In the genomic region with DNA sequence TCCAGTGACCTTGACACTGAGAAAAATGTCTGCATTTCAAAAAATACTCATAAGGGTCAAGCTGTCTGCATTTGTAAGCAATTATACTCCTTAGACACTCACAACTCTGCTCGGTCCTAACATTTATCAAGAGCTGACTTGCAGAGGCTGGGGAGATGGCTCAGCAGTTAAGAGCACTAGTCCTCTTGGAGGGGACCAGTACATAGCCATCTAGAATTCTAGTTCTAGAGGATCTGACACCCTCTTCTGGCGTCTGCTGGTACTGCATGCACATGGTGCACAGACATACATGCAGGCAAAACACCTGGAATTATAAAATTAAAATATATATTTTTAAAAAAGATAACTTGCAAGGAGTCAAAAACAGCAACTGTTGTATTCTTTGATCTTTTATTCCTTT, we compare ENCODE assay signal across 10 mouse cellular contexts. TPM values are rescaled to one million over a fixed set of nuclear protein-coding genes. Genes with fewer than 3 reads are reported as not detected.
DNase-seq lines count a peak whose midpoint lies in the region; ATAC-seq and TF ChIP-seq lines count a peak whose summit lies in the region.
"Had no signal": no experiment of that assay in that cellular context is flagged by ENCODE, and none has a peak within 500 bp of the region (broad histone marks: within the 10 kb centered on the region; RNA-seq: fewer than 3 reads in every experiment).

No protein-coding gene starts in this region.

- peak; percentile 57 for DNase-seq in cerebellum, adult 11 months
- DNase-seq in cerebellum, adult 8-10 months: no peak
- no peak for DNase-seq in left cerebral cortex, adult 2 months (ENCODE audit: extremely low spot score in 1 of 2, low spot score in 2 of 2)
- no peak for DNase-seq in left cerebral cortex, adult 11 months (ENCODE audit: low spot score)
- DNase-seq in R1 (ENCODE audit: low read depth, low spot score): peak; percentile 81
- no peak for DNase-seq in liver, embryonic 14.5 days (ENCODE audit: low read depth in 3 of 3, low spot score in 3 of 3)
- no peak for DNase-seq in Muller cell, postnatal 12 days (ENCODE audit: inconsistent ontology term)
- DNase-seq in urinary bladder, postnatal 10 days (ENCODE audit: low spot score): no peak

- H3K27me3 ChIP-seq in liver, embryonic 14.5 days (ENCODE audit: control insufficient read depth, insufficient read depth, low read length): no peaks in the 10 kb centered on the region
- H3K27me3 ChIP-seq: embryonic facial prominence, embryonic 12.5 days; hindbrain, embryonic 15.5 days had no signal

- TF ChIP-seq EP300 in liver, embryonic 14.5 days (IDR thresholded peaks at IDR 0.05; ENCODE audit: low read depth): no peak

- no peak overlapping the region for H3K4me2 ChIP-seq in liver, embryonic 14.5 days (ENCODE audit: low read depth)
- H3K4me2 ChIP-seq: embryonic facial prominence, embryonic 12.5 days; hindbrain, embryonic 15.5 days had no signal

- 31% methylated on average over 2 of the region's 2 CpGs for WGBS in liver, embryonic 14.5 days (ENCODE audit: insufficient replicate concordance)

- no peaks in the 10 kb centered on the region for H3K36me3 ChIP-seq in liver, embryonic 14.5 days (replicated peaks; ENCODE audit: control insufficient read depth, insufficient read depth, low read depth)
- H3K36me3 ChIP-seq: embryonic facial prominence, embryonic 12.5 days; hindbrain, embryonic 15.5 days had no signal

- TF ChIP-seq CTCF in left cerebral cortex, adult 2 months (IDR thresholded peaks at IDR 0.05): peak; percentile 53
- peak; percentile 48; the same call in 1 of the 2 replicates for TF ChIP-seq CTCF in liver, embryonic 14.5 days (IDR thresholded peaks at IDR 0.05; ENCODE audit: low read depth)

- H3K27ac ChIP-seq in left cerebral cortex, adult 2 months: peak overlapping the region; percentile 64
- H3K27ac ChIP-seq in liver, embryonic 14.5 days: no peak overlapping the region
- H3K27ac ChIP-seq: embryonic facial prominence, embryonic 12.5 days; hindbrain, embryonic 15.5 days had no signal

- H3K4me3 ChIP-seq in left cerebral cortex, adult 2 months: no peak overlapping the region
- H3K4me3 ChIP-seq in liver, embryonic 14.5 days (ENCODE audit: insufficient read depth in 1 of 2, low read depth in 2 of 2, low read length in 2 of 2): no peak overlapping the region
- H3K4me3 ChIP-seq: embryonic facial prominence, embryonic 12.5 days; hindbrain, embryonic 15.5 days had no signal

- ATAC-seq in liver, embryonic 14.5 days (ENCODE audit: insufficient read depth): no peak

- H3K9me3 ChIP-seq in liver, embryonic 14.5 days (ENCODE audit: control insufficient read depth, low read length): no peaks in the 10 kb centered on the region
- H3K9me3 ChIP-seq: embryonic facial prominence, embryonic 12.5 days; hindbrain, embryonic 15.5 days had no signal

- H3K9ac ChIP-seq in liver, embryonic 14.5 days (replicated peaks): no peak overlapping the region
- H3K9ac ChIP-seq: embryonic facial prominence, embryonic 12.5 days; hindbrain, embryonic 15.5 days had no signal

- intact Hi-C loops in left cerebral cortex, adult 2 months (cut with DNase I): no loop called here

- H3K4me1 ChIP-seq in liver, embryonic 14.5 days (replicated peaks; ENCODE audit: control insufficient read depth in 2 of 2, insufficient read depth in 2 of 2, low read length in 1 of 2): no peaks in the 10 kb centered on the region

RNA-seq across cellular contexts. Expression of gene Faap20, which starts 47.5 kb away (rescaled TPM):
- total RNA-seq in left cerebral cortex, adult 2 months (2021): 10 to 100 TPM; 25.9 to 28.8 TPM
- 12.2 and 12.8 TPM in 2 replicates for polyA plus RNA-seq in liver, embryonic 14.5 days (2012; rRNA removed)
- polyA plus RNA-seq in liver, embryonic 14.5 days (2014; fragmentation: Nextera tagmentation; extraction: Ambion mirVana): 14.8 and 20.5 TPM in 2 replicates

Comparison
In these comparisons a context has a peak if more than half of its experiments do, and no peak if none do; other contexts are left out.
1. DNase-seq: peak in cerebellum, adult 11 months (single experiment) and R1 (single experiment); none in cerebellum, adult 8-10 months (single experiment), left cerebral cortex, adult 2 months (0 of 2), left cerebral cortex, adult 11 months (single experiment), liver, embryonic 14.5 days (0 of 3), Muller cell, postnatal 12 days (single experiment) and urinary bladder, postnatal 10 days (single experiment).